Mouse (Mus musculus) mouse embryonic stem cell (cell line): Measurements from ENCODE around the gene Kcns3.
"Not testable (repeated sequence)": the region's sequence is repeated elsewhere in the genome, so short reads cannot be mapped to it uniquely, and the experiment has no call there.

Experiments
- in situ Hi-C, 2 experiments: fragments of 300-500 bp; cut with MboI; formaldehyde crosslinking; loops; 1 replicate in 1 of 2; 3 replicates in 1 of 2; pipeline ENCODE4 v1.14.3; 2019 to 2020; ENCODE audit warnings: low sequenced_read_pairs in 2 of 2, low pct_unique_long_range_greater_than_20kb in 1 of 2, mixed read lengths in 1 of 2; ENCODE audit not compliant: unreplicated experiment in 1 of 2

Kcns3 gene

DNA sequence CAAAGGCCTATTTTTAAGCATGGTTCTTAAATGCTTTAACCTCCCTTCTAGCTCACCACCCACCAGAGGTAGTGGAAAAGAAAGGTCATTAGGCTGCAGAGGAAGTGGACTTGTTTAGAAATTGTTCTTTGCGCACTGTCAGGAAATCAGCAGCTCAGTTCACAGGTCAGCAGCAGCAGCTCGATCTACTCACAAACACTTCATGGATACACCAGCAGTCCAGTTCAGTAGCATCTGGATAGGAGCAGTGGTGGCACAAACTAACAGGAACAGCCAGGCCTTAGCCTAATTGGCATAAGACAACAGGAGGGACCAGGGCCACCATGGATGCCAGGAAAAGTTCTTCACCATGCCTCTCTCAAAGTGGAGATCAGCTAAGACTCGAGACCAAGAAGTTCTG, 49.3 kb downstream of the Kcns3 start:
- in situ Hi-C loops: no loop called here

DNA sequence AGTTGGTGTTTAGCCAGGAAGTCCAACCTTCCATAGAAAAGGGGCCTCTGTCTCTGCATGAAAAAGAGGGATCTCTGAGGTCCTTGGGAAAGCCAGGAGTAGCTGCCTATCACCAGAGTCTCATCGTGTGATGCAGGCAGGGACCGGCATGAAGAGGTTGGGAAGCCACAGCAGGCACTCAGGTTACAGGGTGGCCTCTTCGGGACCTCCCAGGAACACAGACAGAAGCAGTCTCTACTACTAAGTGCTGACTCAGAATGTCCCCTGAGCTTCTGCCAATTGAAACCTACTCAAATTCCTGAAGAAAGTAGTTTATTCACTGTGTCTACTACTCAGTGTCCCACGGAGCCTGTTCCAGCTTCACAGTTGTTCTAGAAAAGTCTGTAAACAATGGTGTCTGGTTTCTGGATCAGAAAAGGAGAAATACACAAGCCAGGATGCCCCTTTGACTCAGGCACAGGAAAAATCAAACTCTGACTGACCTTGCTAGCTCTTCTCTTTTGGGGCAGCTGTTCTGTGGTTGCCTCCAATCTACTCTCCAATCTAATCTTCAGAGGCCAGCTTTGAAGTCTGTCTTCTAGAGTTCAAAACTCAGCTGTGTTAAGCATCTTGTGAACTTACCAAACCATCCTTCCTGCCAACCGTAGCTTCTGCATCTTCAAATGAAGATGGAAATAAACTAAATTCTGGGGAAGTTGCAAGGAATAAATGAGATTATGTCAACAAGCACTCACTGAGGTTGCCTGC, 62.1 kb downstream of the Kcns3 start:
- in situ Hi-C loops: no loop called here

DNA sequence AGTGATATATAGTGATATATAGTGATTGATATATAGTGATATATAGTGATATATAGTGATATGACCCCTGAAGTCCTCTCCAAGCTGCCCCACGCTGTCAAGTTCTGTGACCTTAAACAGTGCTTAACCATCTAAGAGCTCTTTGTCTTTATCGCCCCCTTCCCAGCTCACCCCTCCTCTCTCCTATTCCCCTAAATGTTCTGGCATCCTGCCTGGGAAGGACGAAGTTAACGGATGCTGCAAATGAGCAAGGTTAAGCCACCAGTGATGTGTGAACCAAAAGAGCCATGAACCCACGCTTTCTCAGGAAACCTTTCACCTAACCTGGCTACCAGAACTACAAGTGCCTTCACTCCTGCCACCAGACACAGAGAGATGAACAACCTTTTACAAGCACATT, 64.0 kb downstream of the Kcns3 start:
- in situ Hi-C loops: no loop called here

DNA sequence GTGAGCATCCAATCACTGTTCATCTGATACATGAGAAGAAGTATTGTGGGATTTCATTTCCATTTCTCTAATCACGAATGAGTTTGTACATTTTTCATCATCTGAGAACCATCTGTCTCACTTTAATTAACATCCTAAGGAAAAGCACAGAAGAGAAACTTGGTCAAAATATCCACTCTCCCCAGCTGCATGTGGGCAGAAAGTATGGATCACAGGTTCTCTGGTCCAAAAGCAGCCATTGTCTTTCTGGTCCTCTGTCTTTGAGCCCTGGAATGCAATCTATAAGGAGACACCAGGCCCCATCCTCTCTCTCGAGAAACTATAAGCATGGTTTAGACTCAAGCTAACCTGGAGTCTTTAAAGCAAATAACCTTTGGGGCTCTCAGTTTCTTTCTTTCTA, 79.8 kb downstream of the Kcns3 start:
- in situ Hi-C loops: no loop called here

DNA sequence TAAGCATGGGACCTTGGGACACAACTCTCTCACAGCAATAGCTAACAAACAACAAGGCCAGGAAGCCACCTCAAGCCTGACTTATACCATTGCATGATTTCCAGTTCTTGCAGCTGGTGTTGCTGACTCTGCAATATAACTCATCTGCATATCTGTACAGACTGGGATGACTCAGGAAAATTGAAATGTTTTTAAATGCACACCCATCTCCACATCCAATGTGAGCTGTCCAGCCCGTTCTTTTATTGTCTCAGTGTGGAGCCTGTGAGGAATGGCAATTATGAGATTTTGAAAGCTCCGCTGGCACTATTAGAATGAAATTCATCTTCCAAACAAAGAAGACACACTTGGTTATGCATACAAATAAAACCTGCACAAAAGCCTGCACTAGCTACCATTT, 84.0 kb downstream of the Kcns3 start:
- in situ Hi-C loops: no loop called here

DNA sequence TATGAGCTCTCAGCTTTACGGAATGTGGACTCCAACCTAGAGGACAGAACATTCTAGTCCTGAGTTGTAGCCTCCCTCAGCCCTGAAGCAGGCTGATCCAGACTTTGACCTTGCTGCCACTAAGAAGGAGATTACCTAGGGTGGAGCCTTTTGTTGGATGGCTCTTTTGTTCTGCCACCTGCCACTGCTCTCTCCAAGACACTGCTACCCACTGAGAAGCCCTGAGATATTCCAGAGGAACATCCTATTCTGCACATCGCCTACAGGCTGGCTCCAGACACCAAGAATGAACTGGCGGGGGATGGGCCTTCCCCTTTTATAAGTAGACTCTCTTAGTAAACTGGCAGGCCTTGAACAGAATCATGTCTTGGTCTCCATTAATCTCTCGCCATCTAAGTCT, 98.2 kb downstream of the Kcns3 start:
- in situ Hi-C loops: not testable (repeated sequence)

DNA sequence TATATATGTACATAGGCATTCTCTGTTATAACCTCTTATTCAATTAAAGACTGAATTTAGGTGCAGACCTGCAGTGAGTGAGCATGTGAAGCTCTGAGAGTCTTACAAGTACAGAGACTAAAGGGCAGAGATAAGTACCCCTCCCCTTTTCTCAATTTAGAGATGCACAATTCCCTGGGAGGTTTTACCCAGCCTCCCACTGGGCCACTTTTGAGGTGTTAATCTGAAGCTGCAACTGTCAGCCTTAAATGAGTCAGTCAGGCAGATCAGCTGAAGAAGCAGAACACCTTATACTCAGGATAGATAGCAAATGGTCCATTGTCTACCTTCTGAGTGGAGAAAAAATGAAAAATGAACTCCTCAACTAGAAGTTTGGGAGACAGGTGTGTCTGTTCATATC, 109.0 kb downstream of the Kcns3 start:
- in situ Hi-C loops: no loop called here
